Mouse (Mus musculus) left cerebral cortex, adult 2 months (tissue): Measurements from ENCODE around the gene Gm42688. TPM values are rescaled to one million over a fixed set of nuclear protein-coding genes. Genes with fewer than 3 reads are reported as not detected.
A peak's percentile ranks its signal among the peaks of the same experiment; 100 is the strongest.

Experiments used
- DNase-seq, 2 experiments: peaks; one replicate each; pipeline ENCODE4 v3.0.0; 2021 to 2022; ENCODE audit warnings: low spot score in 2 of 2, mixed read lengths in 1 of 2; ENCODE audit errors: extremely low spot score in 1 of 2
- H3K27ac ChIP-seq: fragments of 200-600 bp; 2 replicates; pipeline ENCODE4 v1.8.1; 2022
- H3K4me3 ChIP-seq: fragments of 200-600 bp; 2 replicates; pipeline ENCODE4 v1.8.1; 2022
- CTCF ChIP-seq: fragments of 200-600 bp; IDR thresholded peaks from 2 replicates; pipeline ENCODE4 v1.8.1; 2022; ENCODE audit warnings: antibody characterized with exemption, mild to moderate bottlenecking, moderate library complexity
- intact Hi-C: fragments of 180-260 bp; cut with DNase I; formaldehyde crosslinking; loops from one replicate; pipeline ENCODE4 v1.15.1; 2025
- total RNA-seq, 2 experiments: library from RNA; stranded (reverse); gene quantifications; 2 replicates each; pipeline ENCODE4 v1.2.3; 2021

The Gm42688 gene
- total RNA-seq, 2 experiments from 2014 or later: 4.6 to 6.9 TPM

- peak overlapping the region; percentile 23; the same call in 1 of the 2 replicates for H3K4me3 ChIP-seq
- intact Hi-C loops: no loop called here
- no peak for DNase-seq
Observed at GRCm38 (mm10) chr6:83087205-83087925, 14.1 kb upstream of the Gm42688 start.

GRCm38 (mm10) chr6:83087926-83088260 lies 13.5 kb upstream of the Gm42688 start:
- Histone ChIP-seq H3K4me3 (peak overlapping the region; percentile 23; the same call in 1 of the 2 replicates), H3K27ac (no peak overlapping the region)
- intact Hi-C loops: no loop called here
- no peak for DNase-seq
- TF ChIP-seq CTCF: no peak

More at GRCm38 (mm10) chr6:83087205-83087925, 14.1 kb upstream of the Gm42688 start:
- TF ChIP-seq CTCF: no peak
- H3K27ac ChIP-seq: no peak overlapping the region

DNA sequence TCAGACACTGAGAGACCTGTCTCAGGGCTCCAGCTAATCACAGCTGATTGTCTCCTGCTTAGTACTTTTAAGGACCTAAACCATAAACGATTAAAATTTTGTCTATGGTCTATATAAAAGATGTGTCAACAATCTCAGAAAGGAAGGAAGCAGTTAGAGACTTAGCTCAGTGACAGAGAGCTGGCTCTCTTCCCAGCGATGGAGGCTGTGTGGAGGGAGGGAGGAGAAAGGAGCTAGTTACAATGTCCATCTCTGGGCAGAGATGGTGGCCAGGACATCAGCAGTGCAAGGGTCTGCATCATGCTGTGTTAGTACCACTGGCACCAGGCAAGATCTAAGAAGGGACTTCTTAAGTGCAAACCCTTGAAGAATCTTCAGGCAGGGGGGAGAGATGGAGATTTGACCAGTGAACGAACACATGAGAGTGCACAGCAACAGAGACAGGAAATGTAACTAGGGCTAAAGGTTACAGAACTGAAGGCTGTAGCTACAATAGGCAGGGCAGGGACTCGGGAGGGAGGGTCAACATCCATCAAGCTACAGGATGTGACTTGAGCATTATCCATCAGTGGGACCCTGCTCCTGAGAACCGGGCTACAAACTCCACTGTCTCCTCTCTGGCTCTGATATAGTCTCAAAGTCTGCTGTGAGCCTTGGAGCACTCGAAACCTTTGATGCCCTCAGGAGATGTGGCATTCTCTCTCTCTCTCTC lies 8.8 kb upstream of the Gm42688 start:
- no peak for DNase-seq
- Histone ChIP-seq H3K27ac (no peak overlapping the region), H3K4me3 (no peak overlapping the region)
- intact Hi-C loops: no loop called here
- TF ChIP-seq CTCF: no peak

DNA sequence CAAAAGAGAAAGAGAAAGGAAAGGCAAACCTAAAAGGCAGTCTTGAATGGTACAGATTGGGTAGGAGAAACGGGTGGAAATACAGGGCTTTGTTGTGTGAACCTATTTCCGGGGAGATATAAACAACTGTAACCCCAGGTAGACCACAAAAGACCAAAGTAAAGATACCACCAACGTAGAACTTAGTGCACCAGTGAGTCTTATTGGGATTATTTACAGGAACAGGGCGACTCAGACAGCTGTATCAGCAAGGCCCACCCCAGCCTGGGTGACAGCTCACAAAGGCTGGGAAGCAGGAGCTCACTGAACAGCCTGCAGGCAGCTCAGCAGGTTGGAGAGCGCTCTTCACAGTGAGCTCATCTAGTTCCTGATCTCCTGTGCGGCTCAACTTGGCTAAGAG lies 5.4 kb upstream of the Gm42688 start:
- intact Hi-C loops: no loop called here
- Histone ChIP-seq H3K27ac (no peak overlapping the region), H3K4me3 (no peak overlapping the region)
- DNase-seq: no peak
- TF ChIP-seq CTCF: no peak

- no peak for TF ChIP-seq CTCF
Observed at GRCm38 (mm10) chr6:83098411-83098810, 3.0 kb upstream of the Gm42688 start.

GRCm38 (mm10) chr6:83101688-83102556 lies 505 bp downstream of the Gm42688 start:
- DNase-seq: peak; percentile 62 to 64
- peak overlapping the region; percentile 72 for H3K4me3 ChIP-seq
- intact Hi-C loops: loop anchor here (1.0 to 2.0 kb wide), 3 partner anchors 23 to 106 kb away; partner anchors contain the start of gene Aup1
- H3K27ac ChIP-seq: peak overlapping the region; percentile 90
- TF ChIP-seq CTCF: peak; percentile 51

More at GRCm38 (mm10) chr6:83098411-83098810, 3.0 kb upstream of the Gm42688 start:
- intact Hi-C loops: no loop called here
- DNase-seq: no peak
- no peak overlapping the region for H3K27ac ChIP-seq
- H3K4me3 ChIP-seq: no peak overlapping the region

DNA sequence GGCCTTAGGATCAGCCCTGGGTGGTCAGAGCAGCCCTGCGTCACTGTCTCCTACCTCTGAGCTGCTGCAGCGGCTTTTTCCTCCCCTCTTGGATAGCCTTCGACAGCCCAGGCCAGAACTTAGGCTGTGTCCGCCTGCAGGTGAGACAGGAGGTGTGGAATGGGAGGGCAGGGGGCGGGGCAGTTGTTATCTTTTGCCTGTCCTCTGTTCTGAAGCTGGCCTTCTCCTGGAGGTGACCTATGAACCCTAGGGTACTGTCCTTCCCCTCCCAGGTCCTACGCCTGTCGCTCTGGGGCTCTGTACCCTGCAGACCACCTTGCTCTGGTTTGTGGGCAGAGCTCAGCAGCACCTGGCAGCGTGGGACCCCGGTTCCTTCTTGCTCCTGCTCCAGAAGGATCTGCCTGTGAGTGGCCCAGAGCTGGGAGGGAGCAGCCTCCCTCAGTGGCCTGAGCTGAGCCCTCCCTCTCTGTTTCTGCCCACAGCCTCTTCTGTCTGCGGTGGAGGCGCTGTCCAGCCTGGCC lies 1.8 kb downstream of the Gm42688 start:
- intact Hi-C loops: no loop called here
- TF ChIP-seq CTCF: no peak
- peak overlapping the region; percentile 40; the same call in 1 of the 2 replicates for H3K27ac ChIP-seq
- peak overlapping the region; percentile 72 for H3K4me3 ChIP-seq
- DNase-seq: no peak

GRCm38 (mm10) chr6:83104158-83104557 lies 2.7 kb downstream of the Gm42688 start:
- TF ChIP-seq CTCF: no peak
- DNase-seq: no peak
- Histone ChIP-seq H3K27ac (no peak overlapping the region), H3K4me3 (no peak overlapping the region)
- intact Hi-C loops: no loop called here

- Histone ChIP-seq H3K27ac (peak overlapping the region; percentile 94), H3K4me3 (peak overlapping the region; percentile 98)
- intact Hi-C loops: loop anchor here (2.0 kb wide), 1 partner anchor 35 kb away; no protein-coding TSS in a partner anchor
- peak; percentile 71 for DNase-seq
- peak; percentile 81 for TF ChIP-seq CTCF
Observed at GRCm38 (mm10) chr6:83107566-83108400, 6.4 kb downstream of the Gm42688 start.

- Histone ChIP-seq H3K4me3 (peak within 1 kb of the TSS; percentile 98), H3K27ac (peak within 1 kb of the TSS; percentile 94)
- DNase-seq: peak; percentile 82 to 84
- TF ChIP-seq CTCF: no peak; the same call in 1 of the 2 replicates
- intact Hi-C loops: loop anchor here (2.0 kb wide), 1 partner anchor 34 kb away; no protein-coding TSS in a partner anchor
Observed at GRCm38 (mm10) chr6:83108762-83109668, 7.6 kb downstream of the Gm42688 start, which contains the start of gene Mrpl53. Gene Mrpl53 (plus strand): TSS chr6:83109040.
